Mouse (Mus musculus) thymus, adult 2 months (tissue): ENCODE measurements around the gene Sntg2.

Source experiments
- CTCF ChIP-seq: fragments of 200-500 bp; IDR thresholded peaks from 2 replicates; pipeline ENCODE4 v1.5.1; 2012; ENCODE audit warnings: mild to moderate bottlenecking, control low read depth, low read length, moderate library complexity, borderline replicate concordance; ENCODE audit not compliant: control insufficient read depth, poor library complexity, insufficient read depth; ENCODE audit errors: extremely low read depth
- POLR2A ChIP-seq: fragments of 200-500 bp; IDR thresholded peaks from 2 replicates; pipeline ENCODE4 v1.6.1; 2012; ENCODE audit warnings: mild to moderate bottlenecking, low read length, control low read depth, moderate library complexity; ENCODE audit not compliant: control insufficient read depth, poor library complexity, insufficient read depth; ENCODE audit errors: extremely low read depth

DNA sequence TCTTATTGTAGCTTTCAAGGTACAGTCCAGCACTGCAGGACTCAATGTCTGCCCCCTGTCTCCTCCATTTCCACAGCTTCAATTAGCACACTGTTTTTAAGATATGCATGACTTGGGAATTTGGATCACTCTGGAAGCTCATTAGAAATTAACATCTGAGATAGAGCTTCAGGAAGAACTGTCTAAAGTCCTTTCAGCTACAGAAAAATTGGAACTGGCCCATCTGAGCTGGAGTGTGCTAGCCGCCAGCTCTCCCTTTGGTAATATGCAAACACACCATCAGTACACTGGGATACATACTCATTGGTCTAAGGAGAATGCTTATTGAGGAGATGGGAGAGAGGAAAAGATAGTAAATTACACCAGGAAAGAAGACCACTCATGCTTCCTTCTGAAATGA lies 25.1 kb downstream of the Sntg2 start:
- TF ChIP-seq CTCF (no peak), POLR2A (no peak)
